In the genomic region with DNA sequence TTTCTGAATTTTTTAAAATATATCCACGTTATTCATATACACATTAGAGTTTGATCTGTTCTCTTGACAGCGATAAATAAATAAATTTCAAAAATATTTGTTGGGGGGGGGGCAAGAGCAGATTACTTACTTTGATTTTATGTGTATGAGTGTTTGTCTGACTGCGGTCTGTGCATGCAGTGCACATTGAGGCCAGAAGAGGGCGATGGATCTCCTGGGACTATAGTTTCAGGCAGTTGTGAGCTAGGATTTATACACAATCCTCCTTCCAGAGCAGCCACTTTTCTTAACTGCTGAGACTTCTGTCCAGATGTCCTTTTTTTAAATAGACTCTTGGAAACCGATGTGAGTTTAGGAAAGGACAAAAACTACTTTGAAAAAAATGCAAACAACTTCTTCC, we compare ENCODE assay signal across 11 mouse cellular contexts.
DNase-seq lines count a peak whose midpoint lies in the region; ATAC-seq and TF ChIP-seq lines count a peak whose summit lies in the region.
"Had no signal": no experiment of that assay in that cellular context is flagged by ENCODE, and none has a peak within 500 bp of the region (broad histone marks: within the 10 kb centered on the region; RNA-seq: fewer than 3 reads in every experiment).

No protein-coding gene starts in this region.

- peak; percentile 43; the same call in 1 of the 2 replicates for TF ChIP-seq CTCF in kidney, postnatal 0 days (IDR thresholded peaks at IDR 0.05; ENCODE audit: low read depth)
- peak; percentile 54; the same call in 1 of the 2 replicates for TF ChIP-seq CTCF in testis, adult 2 months (IDR thresholded peaks at IDR 0.05; ENCODE audit: control insufficient read depth, insufficient read depth, insufficient replicate concordance, low read depth, low read length)

- no peaks in the 10 kb centered on the region for H3K9me3 ChIP-seq in kidney, postnatal 0 days (replicated peaks; ENCODE audit: low read length)
- H3K9me3 ChIP-seq in kidney, embryonic 15.5 days (replicated peaks), result no peaks in the 10 kb centered on the region; the same call in 1 of the 2 replicates
- H3K9me3 ChIP-seq: heart, embryonic 13.5 days; neural tube, embryonic 12.5 days had no signal

- no peaks in the 10 kb centered on the region for H3K4me1 ChIP-seq in kidney, postnatal 0 days (replicated peaks; ENCODE audit: insufficient read depth, low read length)
- no peaks in the 10 kb centered on the region for H3K4me1 ChIP-seq in kidney, embryonic 15.5 days
- H3K4me1 ChIP-seq in testis, adult 2 months (ENCODE audit: control insufficient read depth, insufficient read depth, low read length), result no peaks in the 10 kb centered on the region
- H3K4me1 ChIP-seq: heart, embryonic 13.5 days; neural tube, embryonic 12.5 days had no signal

- no peak overlapping the region for H3K4me3 ChIP-seq in kidney, postnatal 0 days (replicated peaks; ENCODE audit: low read depth, low read length)
- H3K4me3 ChIP-seq in kidney, embryonic 15.5 days (replicated peaks), result no peak overlapping the region
- no peak overlapping the region for H3K4me3 ChIP-seq in testis, adult 2 months (ENCODE audit: control insufficient read depth, low read depth, low read length)
- H3K4me3 ChIP-seq: heart, embryonic 13.5 days; neural tube, embryonic 12.5 days had no signal

- no peaks in the 10 kb centered on the region for H3K27me3 ChIP-seq in kidney, postnatal 0 days (ENCODE audit: insufficient read depth, low read length)
- no peaks in the 10 kb centered on the region for H3K27me3 ChIP-seq in kidney, embryonic 15.5 days
- H3K27me3 ChIP-seq in testis, adult 2 months (ENCODE audit: control insufficient read depth, insufficient read depth, low read length), result no peaks in the 10 kb centered on the region
- H3K27me3 ChIP-seq: heart, embryonic 13.5 days; neural tube, embryonic 12.5 days had no signal

- H3K36me3 ChIP-seq in kidney, postnatal 0 days (ENCODE audit: insufficient read depth, low read length), result no peaks in the 10 kb centered on the region
- H3K36me3 ChIP-seq in kidney, embryonic 15.5 days, result no peaks in the 10 kb centered on the region
- H3K36me3 ChIP-seq in testis, adult 2 months (ENCODE audit: control insufficient read depth, insufficient read depth, low read length), result no peaks in the 10 kb centered on the region
- H3K36me3 ChIP-seq: heart, embryonic 13.5 days; neural tube, embryonic 12.5 days had no signal

- no peak for ATAC-seq in kidney, postnatal 0 days (replicated peaks; ENCODE audit: low FRiP score, low read depth)
- ATAC-seq in kidney, embryonic 15.5 days (replicated peaks; ENCODE audit: low FRiP score), result no peak

- no peak for TF ChIP-seq POLR2A in testis, adult 2 months (IDR thresholded peaks at IDR 0.05; ENCODE audit: control insufficient read depth, low read depth, low read length)

- H3K27ac ChIP-seq in kidney, postnatal 0 days, result no peak overlapping the region
- no peak overlapping the region for H3K27ac ChIP-seq in kidney, embryonic 15.5 days
- H3K27ac ChIP-seq in testis, adult 2 months (ENCODE audit: control insufficient read depth, insufficient read depth, low read depth, low read length), result no peak overlapping the region
- H3K27ac ChIP-seq: heart, embryonic 13.5 days; neural tube, embryonic 12.5 days had no signal

- DNase-seq in cerebellum, postnatal 14 days, result peak; percentile 11 to 51
- DNase-seq in cerebellum, adult 8-10 months, result no peak
- DNase-seq in kidney, postnatal 0 days (ENCODE audit: low spot score), result no peak
- no peak for DNase-seq in testis, postnatal 14 days (ENCODE audit: low spot score)
- DNase-seq in retina, postnatal 1 day, result no peak
- DNase-seq in adrenal gland, adult 8-10 months, result no peak
- DNase-seq: adrenal gland, postnatal 36 days had no signal

- no peak overlapping the region for H3K4me2 ChIP-seq in kidney, postnatal 0 days (ENCODE audit: low read length)
- H3K4me2 ChIP-seq in kidney, embryonic 15.5 days, result no peak overlapping the region
- H3K4me2 ChIP-seq: heart, embryonic 13.5 days; neural tube, embryonic 12.5 days had no signal

- 66% methylated on average over 5 of the region's 5 CpGs for WGBS in kidney, postnatal 0 days
- 62% methylated on average over 5 of the region's 5 CpGs for WGBS in kidney, embryonic 15.5 days

- H3K9ac ChIP-seq in kidney, postnatal 0 days (ENCODE audit: low read depth, low read length), result no peak overlapping the region
- H3K9ac ChIP-seq in kidney, embryonic 15.5 days, result no peak overlapping the region
- H3K9ac ChIP-seq: heart, embryonic 13.5 days; neural tube, embryonic 12.5 days had no signal

Comparison
In these comparisons a context has a peak if more than half of its experiments do, and no peak if none do; other contexts are left out.
1. DNase-seq: peak in cerebellum, postnatal 14 days (2 of 2); none in cerebellum, adult 8-10 months (single experiment), kidney, postnatal 0 days (single experiment), testis, postnatal 14 days (single experiment), retina, postnatal 1 day (single experiment) and adrenal gland, adult 8-10 months (single experiment).